Mouse (Mus musculus): Measurements from ENCODE around the gene Otulin.

Otulin gene

DNA sequence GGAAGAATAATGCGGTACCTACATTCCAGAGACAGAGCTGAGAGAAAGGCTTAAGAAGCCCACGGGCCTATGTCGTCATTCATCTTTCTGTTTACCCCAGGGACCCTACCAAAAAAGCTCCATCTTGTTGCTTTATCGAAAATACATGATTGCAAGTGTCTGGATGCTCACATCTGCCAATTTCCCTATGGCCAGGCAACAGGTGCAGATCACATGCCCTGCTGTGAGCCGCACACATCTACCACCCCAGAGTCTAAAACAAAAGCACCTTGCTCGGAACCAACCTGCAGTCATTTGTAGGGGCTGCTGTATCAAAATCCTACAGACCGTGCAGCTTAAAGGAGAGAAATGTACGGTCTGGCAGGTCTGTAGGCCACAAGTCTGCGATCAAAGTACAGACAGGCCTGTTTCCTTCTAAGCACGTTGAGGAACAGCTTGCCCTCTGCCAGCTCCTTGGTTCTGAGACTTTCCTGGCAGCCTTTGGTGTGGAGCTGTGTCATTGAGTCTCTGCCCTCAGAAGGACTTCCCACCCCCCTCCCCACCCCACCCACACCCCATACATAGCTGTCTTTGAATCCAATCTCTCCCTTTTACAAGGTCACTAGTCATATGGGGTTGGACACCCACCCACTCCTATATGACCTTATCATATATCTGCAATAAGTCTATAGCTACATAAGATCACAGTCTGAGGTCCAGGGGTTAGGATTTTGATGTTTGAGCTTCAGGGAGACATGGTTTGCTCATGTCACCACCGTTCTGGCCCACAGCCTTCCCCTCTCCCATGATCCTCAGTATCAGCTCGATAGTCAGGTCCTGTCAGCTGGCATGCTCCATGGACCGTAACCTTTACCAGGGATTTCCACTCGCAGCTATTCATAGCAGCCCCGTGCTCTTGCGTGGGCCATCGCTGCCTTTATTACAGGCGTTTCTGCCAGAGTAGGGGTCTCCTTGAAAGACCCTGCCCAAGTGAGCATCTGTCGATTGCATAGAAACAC lies 79.1 kb downstream of the Otulin start:
- DNase-seq (ENCODE audit: low read depth, low spot score), result no peak

DNA sequence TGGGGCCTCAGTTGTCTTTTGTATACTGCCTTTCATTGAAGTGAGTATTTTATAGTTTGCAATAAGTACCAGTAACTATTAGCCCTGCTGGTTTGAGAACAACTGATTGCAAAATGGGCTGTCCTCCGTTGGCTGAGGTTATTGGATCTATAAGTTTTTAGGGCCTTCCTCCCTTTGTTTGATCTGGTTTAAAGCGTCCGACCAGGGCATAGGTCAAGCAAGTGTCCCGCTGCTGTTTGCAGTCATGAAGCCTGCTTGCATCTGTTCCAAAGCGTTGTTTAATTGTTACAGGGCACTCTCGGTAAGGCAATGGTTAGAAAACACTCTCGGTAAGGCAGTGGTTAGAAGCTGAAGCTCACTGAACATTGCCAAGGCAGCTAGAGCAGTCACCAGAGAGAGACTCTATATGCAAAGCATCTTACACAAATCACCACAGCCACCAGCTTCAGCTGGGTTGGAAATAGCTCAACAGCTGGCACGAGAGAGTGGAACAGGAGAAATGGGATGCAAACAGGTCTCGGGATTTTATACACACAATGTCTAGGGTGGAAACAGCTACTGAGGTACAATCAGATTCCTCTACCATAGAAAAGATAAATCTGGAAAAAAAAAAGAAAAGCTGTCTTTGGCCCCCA lies 80.0 kb downstream of the Otulin start:
- DNase-seq (ENCODE audit: low read depth, low spot score), result no peak

DNA sequence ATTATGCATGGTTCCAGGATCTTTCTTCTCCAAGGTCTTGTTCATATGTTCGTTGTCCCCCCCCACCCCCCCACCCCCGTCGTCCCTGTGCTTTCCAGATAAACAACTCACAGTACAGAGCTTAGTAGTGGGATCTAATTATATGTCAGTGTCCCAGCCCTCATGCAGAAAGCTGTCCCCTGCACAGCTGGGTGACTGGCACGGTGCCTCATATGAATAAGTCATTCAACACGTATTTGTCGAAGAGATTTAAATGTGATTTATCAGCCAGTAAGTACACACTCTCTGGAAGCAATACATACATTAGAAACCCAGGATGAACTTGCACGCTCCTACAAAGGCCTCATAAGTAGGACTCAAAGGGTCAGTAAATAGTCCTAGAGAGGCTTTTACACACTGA lies 80.6 kb downstream of the Otulin start:
- DNase-seq (ENCODE audit: low read depth, low spot score), result no peak

GRCm38 (mm10) chr15:27549071-27549470 lies 81.4 kb downstream of the Otulin start:
- DNase-seq (ENCODE audit: low read depth, low spot score), result no peak

GRCm38 (mm10) chr15:27548110-27548509 lies 82.4 kb downstream of the Otulin start:
- no peak for DNase-seq (ENCODE audit: low read depth, low spot score)

- no peak for DNase-seq (ENCODE audit: low read depth, low spot score)
Observed at GRCm38 (mm10) chr15:27545203-27545602, 85.3 kb downstream of the Otulin start.

GRCm38 (mm10) chr15:27539745-27540144 lies 90.7 kb downstream of the Otulin start:
- no peak for DNase-seq (ENCODE audit: low read depth, low spot score)

GRCm38 (mm10) chr15:27537519-27538223 lies 92.8 kb downstream of the Otulin start:
- no peak for DNase-seq (ENCODE audit: low read depth, low spot score)

- DNase-seq (ENCODE audit: low read depth, low spot score), result no peak
Observed at GRCm38 (mm10) chr15:27536771-27537170, 93.7 kb downstream of the Otulin start.

DNA sequence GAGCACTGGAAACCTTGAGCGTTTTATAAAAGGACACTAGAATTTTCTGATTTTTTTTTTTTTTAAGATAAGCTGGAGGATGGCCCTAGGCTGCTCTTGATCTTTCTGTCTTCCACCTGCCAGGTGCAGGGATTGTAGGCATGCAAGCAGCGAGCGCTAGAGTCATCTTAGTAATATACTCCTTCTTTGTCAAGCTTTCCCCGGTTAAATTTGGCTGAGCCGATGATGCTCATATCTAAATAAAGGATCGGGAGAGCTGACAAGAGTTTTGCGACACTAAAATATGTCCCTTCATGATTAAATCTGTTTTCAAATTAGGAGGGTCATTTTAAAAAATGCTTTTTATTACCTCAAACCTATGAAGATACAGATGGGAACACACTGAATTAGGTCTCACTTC lies 94.3 kb downstream of the Otulin start:
- DNase-seq (ENCODE audit: low read depth, low spot score), result no peak

DNA sequence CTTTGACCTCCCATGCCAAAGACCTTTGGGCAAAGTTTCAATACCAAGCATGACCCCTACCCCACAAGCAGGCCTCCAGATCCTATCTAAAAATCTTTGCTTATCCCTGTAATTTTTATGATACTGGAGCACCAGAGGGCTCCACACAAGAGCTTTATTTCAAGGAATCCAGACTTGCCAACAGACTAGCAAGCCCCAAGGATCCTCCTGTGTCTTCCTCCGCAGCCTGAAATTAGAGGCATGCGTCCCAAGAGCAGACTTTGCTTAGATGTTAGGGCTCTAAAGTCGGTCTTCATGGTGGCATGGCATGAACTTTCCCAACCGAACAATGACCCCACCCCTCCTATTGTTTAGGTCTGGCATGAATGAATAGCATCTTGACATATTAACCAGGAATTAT lies 94.8 kb downstream of the Otulin start:
- DNase-seq (ENCODE audit: low read depth, low spot score), result no peak

- no peak for DNase-seq (ENCODE audit: low read depth, low spot score)
Observed at GRCm38 (mm10) chr15:27533036-27533435, 97.5 kb downstream of the Otulin start.

- no peak for DNase-seq (ENCODE audit: low read depth, low spot score)
Observed at GRCm38 (mm10) chr15:27530023-27530422, 100.5 kb downstream of the Otulin start.

DNA sequence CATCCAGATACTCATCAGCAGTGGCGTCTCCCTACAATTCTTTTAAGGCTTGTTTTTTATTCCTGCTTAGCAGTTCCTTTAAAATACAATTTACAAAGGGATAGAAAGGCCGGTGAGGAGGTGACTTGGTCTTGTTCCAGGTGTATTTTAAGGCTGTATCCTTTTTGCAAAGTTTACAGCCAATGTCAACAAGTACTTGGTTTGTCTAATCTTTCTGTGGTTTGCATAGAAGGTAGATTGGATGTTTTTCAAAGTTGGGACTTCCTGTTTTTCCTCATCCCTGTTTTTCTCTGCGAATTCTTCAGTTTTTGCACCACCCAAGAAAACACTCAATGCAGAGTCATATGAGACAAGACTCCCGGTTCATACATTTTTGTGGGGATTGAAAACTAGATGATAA lies 101.6 kb downstream of the Otulin start:
- DNase-seq (ENCODE audit: low read depth, low spot score), result no peak

GRCm38 (mm10) chr15:27525233-27526005 lies 105.1 kb downstream of the Otulin start:
- DNase-seq (ENCODE audit: low read depth, low spot score), result no peak

- DNase-seq (ENCODE audit: low read depth, low spot score), result no peak
Observed at GRCm38 (mm10) chr15:27519857-27520256, 110.6 kb downstream of the Otulin start.

DNA sequence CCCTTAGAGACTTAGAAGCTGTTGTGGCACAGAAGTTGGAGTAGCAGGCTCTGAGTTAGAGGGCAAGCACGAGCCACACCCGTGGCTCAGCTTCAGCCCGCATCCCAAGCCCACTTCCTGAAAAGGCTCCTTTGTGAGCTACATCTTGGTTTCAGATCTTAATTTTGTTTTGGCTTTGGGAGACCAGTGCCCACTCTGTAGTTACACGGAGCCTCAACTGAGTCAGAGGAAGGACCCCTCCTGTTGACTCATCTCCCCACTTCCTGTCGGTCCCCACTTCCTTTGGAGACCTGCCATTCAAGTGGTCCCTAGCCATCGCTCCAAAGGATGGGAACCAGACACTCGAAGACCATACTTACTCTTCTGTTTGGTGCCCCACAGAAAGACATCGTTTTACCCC lies 112.5 kb downstream of the Otulin start:
- DNase-seq (ENCODE audit: low read depth, low spot score), result no peak

DNA sequence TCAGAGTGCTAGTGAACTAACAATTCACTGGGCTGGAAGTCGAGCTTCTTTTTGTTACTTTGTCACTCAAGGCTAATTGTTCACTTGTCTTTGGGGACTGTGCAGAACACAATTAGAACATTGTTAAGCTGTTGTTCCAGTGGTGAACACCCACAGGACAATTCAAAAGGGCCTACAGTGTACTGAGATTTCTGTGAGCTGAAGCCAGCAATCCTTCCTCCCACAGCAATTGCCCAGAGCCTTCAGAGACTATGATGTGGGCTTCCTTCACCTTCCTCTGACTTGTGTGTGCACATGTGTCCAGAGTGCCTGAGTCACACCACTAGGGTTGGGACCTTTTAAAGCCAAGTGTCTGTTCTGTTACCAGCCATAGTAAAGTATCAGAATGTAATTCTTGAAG lies 113.6 kb downstream of the Otulin start:
- no peak for DNase-seq (ENCODE audit: low read depth, low spot score)

- no peak for DNase-seq (ENCODE audit: low read depth, low spot score)
Observed at GRCm38 (mm10) chr15:27508982-27509381, 121.5 kb downstream of the Otulin start.

GRCm38 (mm10) chr15:27508169-27508568 lies 122.3 kb downstream of the Otulin start:
- no peak for DNase-seq (ENCODE audit: low read depth, low spot score)

DNA sequence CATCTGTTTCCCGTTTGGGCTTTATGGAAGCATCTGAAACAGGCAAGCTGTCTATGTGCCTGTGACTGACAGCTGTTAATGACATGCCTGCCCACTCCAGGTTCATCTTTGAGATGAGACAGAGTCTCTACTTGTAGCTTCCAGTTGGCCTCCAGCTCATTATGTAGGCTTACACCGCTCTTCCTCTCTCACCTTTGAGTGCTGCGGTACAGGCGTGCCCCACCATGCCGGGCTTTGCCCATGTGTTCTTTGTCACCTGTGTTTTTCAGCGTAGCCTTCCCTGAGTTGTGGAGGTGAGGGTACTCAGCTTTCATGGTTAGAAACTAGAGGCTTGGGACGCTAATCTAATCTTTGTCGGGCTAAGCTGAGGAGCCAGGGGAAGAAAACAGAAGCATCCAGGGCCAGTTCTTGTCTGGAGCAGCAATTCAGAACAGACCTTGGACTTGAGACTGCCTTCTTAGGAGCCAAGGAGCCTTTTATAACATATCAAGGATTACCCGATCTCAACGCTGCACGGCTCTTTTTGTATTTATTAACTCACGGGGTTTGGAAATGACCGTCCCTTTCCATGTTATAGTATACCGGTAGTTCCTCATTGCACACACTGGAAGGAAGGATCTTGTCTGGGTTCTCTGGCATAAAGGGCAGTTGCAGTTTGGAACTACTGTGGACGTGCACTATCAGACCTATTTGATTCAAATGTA lies 123.4 kb downstream of the Otulin start:
- no peak for DNase-seq (ENCODE audit: low read depth, low spot score)
